Mouse (Mus musculus): ENCODE data around the gene Gfod2. TPM values are rescaled to one million over a fixed set of nuclear protein-coding genes. Genes with fewer than 3 reads are reported as not detected.

Gfod2 gene
- polyA plus RNA-seq, 1 experiment from 2014 or later, result 82.7 TPM

DNA sequence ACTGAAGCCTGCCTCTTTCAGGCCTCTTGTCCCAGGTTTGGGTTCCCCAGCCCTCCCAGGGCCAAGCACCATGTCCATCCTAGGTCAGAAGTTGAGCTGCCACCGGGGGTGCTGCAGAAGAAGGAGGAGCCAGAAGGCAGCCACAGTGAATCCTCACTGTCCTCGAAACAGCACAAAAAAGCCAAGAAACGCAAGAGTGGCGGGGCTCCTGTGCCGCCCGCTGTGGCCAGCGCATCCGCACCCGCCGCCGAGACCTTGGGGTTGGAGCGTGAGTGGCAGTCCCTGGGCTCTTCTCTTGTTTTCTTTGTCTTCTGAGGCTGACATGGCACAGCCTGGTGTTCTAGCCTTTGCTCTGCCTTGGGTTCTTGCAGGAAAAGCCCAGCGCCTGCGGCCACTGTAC lies 49.1 kb downstream of the Gfod2 start:
- peaks cover 15% of the 10 kb centered on the region for H3K4me1 ChIP-seq (ENCODE audit: control insufficient read depth, insufficient read depth, low read depth, low read length)
- H3K9ac ChIP-seq (ENCODE audit: low read depth, low read length), result no peak overlapping the region
- no peaks in the 10 kb centered on the region for H3K27me3 ChIP-seq (replicated peaks; ENCODE audit: control insufficient read depth, insufficient read depth, low read length)
- no peaks in the 10 kb centered on the region for H3K9me3 ChIP-seq (ENCODE audit: control insufficient read depth, low read length)
- no peak for ATAC-seq
- H3K27ac ChIP-seq (ENCODE audit: low read depth, low read length), result no peak overlapping the region
- H3K4me3 ChIP-seq (ENCODE audit: low read length), result no peak overlapping the region
- 0 out of 2 replicates have a peak, but pooled peaks cover 1% of the 10 kb centered on the region for H3K36me3 ChIP-seq (ENCODE audit: control insufficient read depth, insufficient read depth, low read length)
- WGBS, result 65% methylated on average over 14 of the region's 14 CpGs
- no peak overlapping the region for H3K4me2 ChIP-seq (ENCODE audit: low read length)

DNA sequence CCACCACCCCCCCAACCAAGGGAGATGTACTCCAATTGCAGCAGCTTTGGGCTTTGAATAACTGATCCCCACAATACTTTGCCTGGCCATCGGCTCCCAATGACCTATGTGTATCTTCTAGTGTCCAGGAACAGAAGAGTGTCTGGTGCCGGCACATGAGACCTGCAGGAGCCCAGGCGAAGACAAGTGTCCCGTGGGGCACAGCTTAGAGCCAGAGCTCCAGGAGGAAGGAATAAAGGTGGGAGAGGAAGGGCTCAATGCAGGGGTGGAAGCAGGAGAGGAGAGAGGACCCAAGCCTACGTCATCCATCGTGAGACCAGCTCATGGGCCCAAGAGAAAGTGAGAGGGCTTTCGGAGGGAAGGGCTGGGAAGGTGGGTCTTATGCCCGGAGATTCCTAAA lies 49.8 kb downstream of the Gfod2 start:
- no peaks in the 10 kb centered on the region for H3K27me3 ChIP-seq (replicated peaks; ENCODE audit: control insufficient read depth, insufficient read depth, low read length)
- no peak for ATAC-seq
- no peak overlapping the region for H3K27ac ChIP-seq (ENCODE audit: low read depth, low read length)
- no peak overlapping the region for H3K4me3 ChIP-seq (ENCODE audit: low read length)
- H3K9ac ChIP-seq (ENCODE audit: low read depth, low read length), result no peak overlapping the region
- H3K36me3 ChIP-seq (ENCODE audit: control insufficient read depth, insufficient read depth, low read length), result 0 out of 2 replicates have a peak, but pooled peaks cover 5% of the 10 kb centered on the region
- H3K4me1 ChIP-seq (ENCODE audit: control insufficient read depth, insufficient read depth, low read depth, low read length), result peaks cover 15% of the 10 kb centered on the region
- no peaks in the 10 kb centered on the region for H3K9me3 ChIP-seq (ENCODE audit: control insufficient read depth, low read length)
- no peak overlapping the region for H3K4me2 ChIP-seq (ENCODE audit: low read length)
- 92% methylated on average over 8 of the region's 8 CpGs for WGBS

DNA sequence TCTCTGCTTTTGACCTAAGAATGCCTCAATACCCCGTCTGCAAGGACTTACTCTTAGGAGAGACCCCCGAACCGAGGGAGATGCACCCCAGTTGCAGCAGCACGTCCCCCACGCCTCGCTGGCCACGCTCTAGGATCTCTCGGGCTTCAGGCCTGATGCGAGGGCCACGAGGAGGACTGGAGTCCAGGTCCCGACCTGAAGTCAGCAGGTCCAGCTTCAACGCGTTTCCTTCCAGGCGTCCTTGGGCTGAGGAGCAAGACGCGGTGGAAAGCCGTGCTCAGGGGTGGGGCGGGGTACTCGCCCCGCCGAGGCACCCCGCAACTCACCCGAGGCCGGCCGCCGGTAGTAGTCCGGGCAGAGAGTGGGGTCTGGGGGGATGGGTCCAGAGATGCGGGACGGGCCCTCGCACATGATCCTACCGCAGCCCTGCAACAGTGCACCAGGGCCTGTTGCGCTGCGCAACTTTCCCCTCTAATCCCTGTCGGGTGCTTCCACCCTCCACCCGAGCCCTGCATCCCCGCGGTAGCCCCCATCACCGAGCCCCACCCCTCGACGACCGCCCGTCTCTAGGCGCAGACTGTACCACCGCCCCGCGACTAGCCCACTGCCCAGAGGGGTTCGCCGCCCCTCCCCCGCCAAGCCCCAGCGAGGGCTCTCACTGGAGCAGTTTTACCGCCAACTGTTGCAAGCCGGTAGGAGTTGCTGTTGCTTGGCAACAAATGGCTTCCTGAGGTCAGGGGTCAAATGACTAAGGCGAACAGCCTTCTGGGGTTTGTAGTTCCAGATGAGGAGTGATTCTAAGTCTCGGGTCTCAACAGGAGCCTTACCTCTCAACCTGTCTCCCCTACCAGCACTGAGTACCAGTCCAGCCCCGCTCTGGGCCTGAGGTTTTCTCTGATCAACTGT lies 50.7 kb downstream of the Gfod2 start, which contains the start of the genes 4933405L10Rik and Enkd1:
TSS of gene 4933405L10Rik (plus strand) at position 158 of the 906 bp plus-strand sequence.
TSS of gene Enkd1 (minus strand) at position 713 of the 906 bp plus-strand sequence.
- peak; percentile 75 for ATAC-seq
- Histone ChIP-seq H3K4me3 (ENCODE audit: low read length) (peak within 1 kb of the TSS; percentile 80), H3K9me3 (ENCODE audit: control insufficient read depth, low read length) (no peaks in the 10 kb centered on the region), H3K36me3 (ENCODE audit: control insufficient read depth, insufficient read depth, low read length) (peaks cover 7% of the 10 kb centered on the region; the same call in 1 of the 2 replicates), H3K4me1 (ENCODE audit: control insufficient read depth, insufficient read depth, low read depth, low read length) (peaks cover 15% of the 10 kb centered on the region), H3K4me2 (ENCODE audit: low read length) (peak within 1 kb of the TSS; percentile 98), H3K9ac (ENCODE audit: low read depth, low read length) (peak within 1 kb of the TSS; percentile 72), H3K27me3 (replicated peaks; ENCODE audit: control insufficient read depth, insufficient read depth, low read length) (no peaks in the 10 kb centered on the region), H3K27ac (ENCODE audit: low read depth, low read length) (no peak within 1 kb of the TSS)
- WGBS, result 1% methylated on average over 43 of the region's 55 CpGs

DNA sequence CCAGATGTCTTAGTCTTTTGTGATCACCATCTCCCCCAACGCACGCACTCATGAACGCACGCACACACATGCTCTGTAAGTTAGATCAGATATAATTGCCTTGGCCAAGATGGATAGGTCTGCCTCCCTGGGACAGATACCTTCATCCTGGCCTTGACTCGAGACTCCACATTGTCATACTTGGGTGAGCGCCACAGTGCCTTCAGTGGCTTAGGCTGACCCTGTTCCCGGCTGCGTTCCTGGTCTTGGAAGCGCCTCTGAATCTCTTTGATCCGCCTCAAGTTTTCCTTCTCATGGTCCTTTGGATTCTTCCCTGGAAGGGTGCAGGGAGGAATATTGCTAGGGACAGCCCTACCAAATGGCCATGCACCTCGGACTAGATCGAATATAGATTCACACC lies 52.0 kb downstream of the Gfod2 start:
- 75% methylated on average over 12 of the region's 12 CpGs for whole genome bisulfite sequencing
- H3K27ac ChIP-seq (ENCODE audit: low read depth, low read length), result no peak overlapping the region
- H3K36me3 ChIP-seq (ENCODE audit: control insufficient read depth, insufficient read depth, low read length), result peaks cover 7% of the 10 kb centered on the region; the same call in 1 of the 2 replicates
- ATAC-seq, result no peak
- H3K4me1 ChIP-seq (ENCODE audit: control insufficient read depth, insufficient read depth, low read depth, low read length), result peaks cover 26% of the 10 kb centered on the region
- H3K9me3 ChIP-seq (ENCODE audit: control insufficient read depth, low read length), result no peaks in the 10 kb centered on the region
- H3K4me3 ChIP-seq (ENCODE audit: low read length), result no peak overlapping the region
- H3K27me3 ChIP-seq (replicated peaks; ENCODE audit: control insufficient read depth, insufficient read depth, low read length), result no peaks in the 10 kb centered on the region
- no peak overlapping the region for H3K9ac ChIP-seq (ENCODE audit: low read depth, low read length)
- peak overlapping the region; percentile 98 for H3K4me2 ChIP-seq (ENCODE audit: low read length)

DNA sequence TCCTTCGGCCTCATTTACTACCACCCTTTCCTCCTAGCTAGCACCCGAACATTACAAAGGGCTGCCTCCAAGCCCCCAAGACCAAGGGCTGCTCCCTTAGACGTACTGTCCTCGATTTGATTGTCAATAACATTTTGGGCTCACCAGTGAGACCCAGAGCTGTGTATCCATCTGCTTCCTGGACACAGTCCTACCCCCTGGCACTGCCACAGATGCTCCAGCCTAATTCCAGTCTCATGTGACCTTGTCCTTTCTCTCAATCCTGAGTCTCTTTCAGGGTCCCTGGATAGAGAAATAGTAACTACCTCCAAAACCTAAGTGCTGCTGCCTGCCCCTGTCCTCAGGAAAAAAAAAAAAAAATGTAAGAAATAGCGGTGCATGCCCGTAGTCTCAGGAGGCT lies 53.5 kb downstream of the Gfod2 start:
- ATAC-seq, result no peak
- no peak overlapping the region for H3K4me2 ChIP-seq (ENCODE audit: low read length)
- peaks cover 31% of the 10 kb centered on the region for H3K4me1 ChIP-seq (ENCODE audit: control insufficient read depth, insufficient read depth, low read depth, low read length)
- WGBS, result 90% methylated on average over 6 of the region's 6 CpGs
- H3K4me3 ChIP-seq (ENCODE audit: low read length), result no peak overlapping the region
- no peak overlapping the region for H3K27ac ChIP-seq (ENCODE audit: low read depth, low read length)
- H3K36me3 ChIP-seq (ENCODE audit: control insufficient read depth, insufficient read depth, low read length), result peaks cover 7% of the 10 kb centered on the region; the same call in 1 of the 2 replicates
- no peaks in the 10 kb centered on the region for H3K9me3 ChIP-seq (ENCODE audit: control insufficient read depth, low read length)
- H3K9ac ChIP-seq (ENCODE audit: low read depth, low read length), result no peak overlapping the region
- no peaks in the 10 kb centered on the region for H3K27me3 ChIP-seq (replicated peaks; ENCODE audit: control insufficient read depth, insufficient read depth, low read length)

DNA sequence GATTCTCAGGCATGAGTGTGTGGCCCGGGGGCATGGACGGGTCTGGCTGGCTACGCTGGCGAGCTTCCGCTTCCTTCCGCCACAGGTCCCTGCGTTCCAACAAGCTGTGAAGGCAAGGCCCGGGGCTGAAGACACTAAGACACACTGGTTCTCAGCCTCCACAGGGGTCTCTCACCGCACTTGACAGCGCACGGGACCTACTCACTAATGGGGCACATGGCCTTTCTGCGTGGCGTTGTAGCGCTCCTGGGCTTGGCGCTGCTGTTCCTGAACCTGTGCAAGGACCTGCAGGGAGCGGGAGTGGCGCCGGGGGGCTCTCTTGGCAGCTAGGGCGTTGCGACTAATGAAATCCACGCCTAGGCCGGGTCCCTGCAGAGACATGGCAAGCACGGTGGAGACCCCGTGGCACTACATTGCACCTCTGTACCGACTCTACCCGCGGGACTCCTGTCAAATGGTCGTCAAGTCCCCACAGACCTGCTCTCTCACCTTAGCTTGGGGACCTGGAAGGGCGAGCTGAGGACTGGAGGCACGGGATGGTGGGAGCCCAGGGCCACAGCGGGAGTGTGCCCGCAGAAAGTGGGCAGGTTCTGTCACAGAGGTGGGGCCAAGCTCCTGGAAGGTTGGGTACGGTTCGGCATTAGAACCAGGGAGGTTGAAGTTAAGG lies 54.2 kb downstream of the Gfod2 start:
- WGBS, result 88% methylated on average over 34 of the region's 34 CpGs
- H3K4me3 ChIP-seq (ENCODE audit: low read length), result no peak overlapping the region
- H3K27ac ChIP-seq (ENCODE audit: low read depth, low read length), result no peak overlapping the region
- no peak overlapping the region for H3K9ac ChIP-seq (ENCODE audit: low read depth, low read length)
- H3K4me2 ChIP-seq (ENCODE audit: low read length), result no peak overlapping the region
- H3K27me3 ChIP-seq (replicated peaks; ENCODE audit: control insufficient read depth, insufficient read depth, low read length), result no peaks in the 10 kb centered on the region
- no peak for ATAC-seq
- no peaks in the 10 kb centered on the region for H3K9me3 ChIP-seq (ENCODE audit: control insufficient read depth, low read length)
- peaks cover 37% of the 10 kb centered on the region for H3K4me1 ChIP-seq (ENCODE audit: control insufficient read depth, insufficient read depth, low read depth, low read length)
- H3K36me3 ChIP-seq (ENCODE audit: control insufficient read depth, insufficient read depth, low read length), result peaks cover 9% of the 10 kb centered on the region

DNA sequence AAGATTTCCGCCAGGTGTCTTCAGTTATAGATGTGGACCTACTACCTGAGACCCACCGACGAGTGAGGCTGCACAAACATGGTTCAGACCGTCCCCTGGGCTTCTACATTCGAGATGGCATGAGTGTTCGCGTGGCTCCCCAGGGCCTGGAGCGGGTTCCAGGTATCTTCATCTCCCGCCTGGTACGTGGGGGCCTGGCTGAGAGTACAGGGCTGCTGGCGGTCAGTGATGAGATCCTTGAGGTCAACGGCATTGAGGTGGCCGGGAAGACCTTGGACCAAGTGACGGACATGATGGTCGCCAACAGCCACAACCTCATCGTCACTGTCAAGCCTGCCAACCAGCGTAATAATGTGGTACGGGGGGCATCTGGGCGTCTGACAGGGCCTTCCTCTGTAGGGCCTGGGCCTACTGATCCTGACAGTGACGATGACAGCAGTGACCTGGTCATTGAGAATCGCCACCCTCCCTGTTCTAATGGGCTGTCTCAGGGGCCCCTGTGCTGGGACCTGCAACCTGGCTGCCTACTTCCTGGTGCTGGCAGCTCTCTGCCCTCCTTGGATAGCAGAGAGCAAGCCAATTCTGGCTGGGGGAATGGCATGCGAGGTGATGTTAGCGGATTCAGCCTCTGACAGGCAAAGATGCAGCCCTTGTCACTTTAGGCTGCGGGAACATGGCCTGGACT lies 55.6 kb downstream of the Gfod2 start:
- no peak for ATAC-seq
- peak overlapping the region; percentile 98; the same call in 1 of the 2 replicates for H3K4me2 ChIP-seq (ENCODE audit: low read length)
- H3K9me3 ChIP-seq (ENCODE audit: control insufficient read depth, low read length), result no peaks in the 10 kb centered on the region
- 94% methylated on average over 24 of the region's 24 CpGs for WGBS
- no peak overlapping the region for H3K4me3 ChIP-seq (ENCODE audit: low read length)
- peaks cover 20% of the 10 kb centered on the region for H3K36me3 ChIP-seq (ENCODE audit: control insufficient read depth, insufficient read depth, low read length)
- H3K4me1 ChIP-seq (ENCODE audit: control insufficient read depth, insufficient read depth, low read depth, low read length), result peaks cover 35% of the 10 kb centered on the region
- H3K9ac ChIP-seq (ENCODE audit: low read depth, low read length), result no peak overlapping the region
- no peak overlapping the region for H3K27ac ChIP-seq (ENCODE audit: low read depth, low read length)
- no peaks in the 10 kb centered on the region for H3K27me3 ChIP-seq (replicated peaks; ENCODE audit: control insufficient read depth, insufficient read depth, low read length)

DNA sequence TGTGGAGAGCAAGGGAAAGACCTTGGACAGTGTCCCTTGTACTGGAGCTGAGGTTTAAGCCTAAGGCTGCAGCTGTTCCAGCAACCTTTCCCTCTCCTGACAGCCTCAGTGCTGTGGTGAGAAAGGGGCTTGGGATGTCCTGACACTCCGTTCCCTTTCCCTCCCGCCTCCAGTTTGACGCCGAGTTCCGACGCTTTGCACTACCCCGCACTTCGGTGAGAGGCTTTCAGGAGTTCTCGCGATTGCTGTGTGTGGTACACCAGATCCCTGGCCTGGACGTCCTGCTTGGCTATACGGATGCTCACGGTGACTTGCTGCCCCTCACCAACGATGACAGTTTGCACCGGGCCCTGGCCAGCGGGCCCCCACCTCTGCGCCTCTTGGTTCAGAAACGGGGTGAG lies 56.5 kb downstream of the Gfod2 start:
- Histone ChIP-seq H3K27me3 (replicated peaks; ENCODE audit: control insufficient read depth, insufficient read depth, low read length) (no peaks in the 10 kb centered on the region), H3K9me3 (ENCODE audit: control insufficient read depth, low read length) (no peaks in the 10 kb centered on the region), H3K4me3 (ENCODE audit: low read length) (peak overlapping the region; percentile 82), H3K36me3 (ENCODE audit: control insufficient read depth, insufficient read depth, low read length) (peaks cover 27% of the 10 kb centered on the region), H3K27ac (ENCODE audit: low read depth, low read length) (peak overlapping the region; percentile 95), H3K4me1 (ENCODE audit: control insufficient read depth, insufficient read depth, low read depth, low read length) (peaks cover 28% of the 10 kb centered on the region), H3K9ac (ENCODE audit: low read depth, low read length) (peak overlapping the region; percentile 80), H3K4me2 (ENCODE audit: low read length) (peak overlapping the region; percentile 98)
- peak; percentile 10 for ATAC-seq
- 32% methylated on average over 18 of the region's 18 CpGs for WGBS
